Mouse (Mus musculus) ES-Bruce4 (cell line): Measurements from ENCODE around the gene Ulk4. TPM values are rescaled to one million over a fixed set of nuclear protein-coding genes. Genes with fewer than 3 reads are reported as not detected.

Experiments
- H3K27ac ChIP-seq: 2 replicates; pipeline ENCODE4 v1.5.1; 2012; ENCODE audit warnings: low read length, inconsistent platforms; ENCODE audit not compliant: insufficient read depth
- H3K27me3 ChIP-seq: 2 replicates; pipeline ENCODE4 v1.6.1; 2012; ENCODE audit warnings: mild to moderate bottlenecking, low read length, inconsistent platforms; ENCODE audit not compliant: control insufficient read depth, poor library complexity, insufficient read depth, severe bottlenecking
- H3K36me3 ChIP-seq: 2 replicates; pipeline ENCODE4 v1.6.1; 2012; ENCODE audit warnings: inconsistent platforms, mild to moderate bottlenecking, low read length, moderate library complexity; ENCODE audit not compliant: control insufficient read depth, poor library complexity, insufficient read depth, severe bottlenecking
- H3K4me1 ChIP-seq: one replicate; pipeline ENCODE4 v1.8.1; 2011; ENCODE audit warnings: low read length; ENCODE audit not compliant: control insufficient read depth, insufficient read depth
- H3K4me3 ChIP-seq: 2 replicates; pipeline ENCODE4 v1.5.1; 2011; ENCODE audit warnings: low read depth, mild to moderate bottlenecking, low read length
- H3K9ac ChIP-seq: 2 replicates; pipeline ENCODE4 v1.6.1; 2012; ENCODE audit warnings: low read depth, mild to moderate bottlenecking, inconsistent platforms; ENCODE audit not compliant: poor library complexity, severe bottlenecking
- H3K9me3 ChIP-seq: replicated peaks from 2 replicates; pipeline ENCODE4 v1.6.1; 2012; ENCODE audit warnings: mild to moderate bottlenecking, low read length, inconsistent platforms; ENCODE audit not compliant: control insufficient read depth, poor library complexity, insufficient read depth, severe bottlenecking
- CTCF ChIP-seq: IDR thresholded peaks from one replicate; pipeline ENCODE4 v1.8.1; 2011; ENCODE audit warnings: low read depth, low read length
- EP300 ChIP-seq: IDR thresholded peaks from 2 replicates; pipeline ENCODE4 v1.6.1; 2011; ENCODE audit warnings: low read depth, low read length; ENCODE audit not compliant: insufficient read depth
- POLR2A ChIP-seq: IDR thresholded peaks from one replicate; pipeline ENCODE4 v1.8.1; 2011; ENCODE audit warnings: low read length; ENCODE audit not compliant: insufficient read depth
- polyA plus RNA-seq: library from polyadenylated mRNA; stranded (reverse); fragments of >200 nt; gene quantifications from 2 replicates; pipeline ENCODE4 v1.2.4, GENCODE M21; 2011; ENCODE audit warnings: low read depth; ENCODE audit not compliant: missing spikeins, insufficient read depth, insufficient read length

Gene Ulk4
- polyA plus RNA-seq, 1 experiment, result 3.3 TPM

DNA sequence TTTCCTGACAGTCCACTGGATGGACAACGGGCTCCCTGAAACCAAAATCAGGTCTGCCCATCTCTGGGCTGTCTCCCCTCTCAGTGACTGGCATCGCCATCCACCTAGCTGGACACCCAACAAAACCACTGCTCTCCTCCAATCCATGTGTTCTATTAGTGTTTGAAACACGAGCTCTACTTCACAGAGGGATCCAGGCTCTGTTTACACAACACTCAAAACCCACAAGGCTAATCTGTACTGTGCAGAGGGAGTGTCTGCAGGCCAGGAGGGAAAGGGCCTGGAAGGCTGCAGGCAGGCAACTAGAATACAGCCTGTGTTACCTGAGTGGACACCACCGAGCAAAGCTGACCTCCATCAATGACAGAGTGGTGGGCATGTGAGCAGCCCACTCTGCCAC is 5.4 kb downstream of the Ulk4 start:
- no peaks in the 10 kb centered on the region for H3K27me3 ChIP-seq
- no peaks in the 10 kb centered on the region for H3K36me3 ChIP-seq
- no peak overlapping the region for H3K9ac ChIP-seq
- no peak for TF ChIP-seq POLR2A
- no peak for TF ChIP-seq EP300
- no peak for TF ChIP-seq CTCF
- H3K27ac ChIP-seq, result no peak overlapping the region
- peaks cover 2% of the 10 kb centered on the region for H3K4me1 ChIP-seq
- no peaks in the 10 kb centered on the region for H3K9me3 ChIP-seq
- no peak overlapping the region for H3K4me3 ChIP-seq

DNA sequence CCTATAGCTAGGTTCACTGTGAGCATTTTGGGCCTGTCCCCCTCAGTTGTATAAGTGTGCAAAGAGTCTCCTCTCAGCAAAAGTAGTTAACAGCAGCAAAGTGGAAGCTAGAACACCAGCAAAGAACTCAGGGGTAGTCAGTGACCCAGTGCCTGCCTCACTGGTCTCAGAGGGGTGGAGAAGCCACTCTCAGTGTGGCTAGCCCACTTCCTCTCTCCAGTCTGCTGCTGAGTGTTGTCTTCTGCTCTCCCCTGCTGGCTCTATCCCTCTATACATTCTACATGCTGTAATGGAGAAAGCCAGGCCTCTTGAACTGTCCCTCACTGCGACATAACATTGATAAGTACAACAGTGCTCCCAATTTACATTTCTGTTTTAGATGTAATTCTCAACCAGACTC is 5.8 kb downstream of the Ulk4 start:
- Histone ChIP-seq H3K36me3 (no peaks in the 10 kb centered on the region), H3K4me1 (no peaks in the 10 kb centered on the region), H3K9me3 (no peaks in the 10 kb centered on the region), H3K9ac (no peak overlapping the region), H3K27me3 (no peaks in the 10 kb centered on the region), H3K27ac (no peak overlapping the region), H3K4me3 (no peak overlapping the region)
- TF ChIP-seq CTCF (no peak), EP300 (no peak), POLR2A (no peak)

DNA sequence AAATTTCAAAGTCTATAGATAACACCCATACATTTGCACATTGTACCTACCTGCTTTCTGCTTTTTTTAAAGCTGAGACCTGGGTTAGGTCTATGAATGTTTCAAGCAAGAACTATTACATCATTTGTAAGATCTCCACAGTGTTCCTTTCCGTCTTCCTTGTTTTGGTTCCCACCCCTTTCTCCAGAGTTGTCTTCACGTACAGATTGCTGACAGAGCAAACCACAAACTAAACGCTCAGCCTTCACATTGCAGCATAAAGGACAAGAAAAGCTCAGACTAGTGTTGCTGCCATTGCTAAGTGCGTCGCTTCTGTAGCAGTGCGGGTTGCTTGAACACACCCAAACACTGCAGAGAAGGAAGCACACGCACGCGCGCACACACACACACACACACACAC is 11.7 kb downstream of the Ulk4 start:
- no peaks in the 10 kb centered on the region for H3K36me3 ChIP-seq
- no peaks in the 10 kb centered on the region for H3K9me3 ChIP-seq
- no peak overlapping the region for H3K27ac ChIP-seq

DNA sequence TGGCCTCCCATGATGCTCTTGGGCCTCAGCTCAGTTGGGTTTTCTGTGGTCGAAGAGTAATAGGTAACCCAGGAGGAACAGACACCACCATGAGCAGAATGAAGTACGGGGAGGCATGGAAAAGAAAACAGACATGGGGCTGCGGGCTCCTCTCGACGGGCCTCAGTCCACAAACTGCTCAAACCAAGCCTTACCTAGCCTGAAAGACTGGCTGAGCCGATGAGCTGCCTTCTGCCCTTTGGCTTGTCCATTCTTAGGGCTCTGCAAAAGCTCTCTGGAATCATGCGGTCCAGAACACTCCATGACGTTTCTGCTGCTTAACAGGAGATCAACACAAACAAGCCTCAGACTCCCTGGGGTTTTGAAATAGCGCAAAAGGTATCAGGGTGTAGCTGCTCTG is 19.9 kb downstream of the Ulk4 start:
- TF ChIP-seq POLR2A, result no peak
- TF ChIP-seq EP300, result no peak
- no peak for TF ChIP-seq CTCF
- Histone ChIP-seq H3K27me3 (no peaks in the 10 kb centered on the region), H3K9me3 (no peaks in the 10 kb centered on the region), H3K9ac (no peak overlapping the region), H3K4me1 (no peaks in the 10 kb centered on the region), H3K36me3 (no peaks in the 10 kb centered on the region), H3K27ac (no peak overlapping the region), H3K4me3 (no peak overlapping the region)

More for the DNA sequence above, 11.7 kb downstream of the Ulk4 start:
- Histone ChIP-seq H3K27me3 (no peaks in the 10 kb centered on the region), H3K4me1 (no peaks in the 10 kb centered on the region), H3K4me3 (no peak overlapping the region), H3K9ac (no peak overlapping the region)
- TF ChIP-seq CTCF (no peak), EP300 (no peak), POLR2A (no peak)

DNA sequence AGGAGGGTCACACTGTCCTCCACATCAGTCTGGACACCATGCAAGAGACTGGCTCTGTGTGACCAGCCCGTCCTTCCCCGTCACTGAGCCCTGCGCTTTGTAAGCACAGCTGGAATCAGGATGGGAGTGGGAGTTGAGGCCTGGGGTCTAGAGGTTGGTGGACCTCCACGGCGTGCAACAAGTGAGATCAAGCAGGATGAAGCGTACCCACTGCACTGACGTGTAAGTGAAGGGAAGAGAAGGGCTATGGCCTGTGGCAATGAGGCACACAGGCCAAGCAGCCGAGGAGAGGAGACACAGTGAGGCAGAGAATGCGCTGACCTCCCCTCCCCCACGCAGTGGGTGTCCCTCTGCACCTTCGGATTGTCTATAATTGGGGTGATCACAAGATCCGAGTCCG is 22.2 kb downstream of the Ulk4 start:
- Histone ChIP-seq H3K9me3 (no peaks in the 10 kb centered on the region), H3K9ac (no peak overlapping the region), H3K36me3 (no peaks in the 10 kb centered on the region), H3K27me3 (no peaks in the 10 kb centered on the region), H3K27ac (no peak overlapping the region), H3K4me1 (no peaks in the 10 kb centered on the region), H3K4me3 (no peak overlapping the region)
- TF ChIP-seq CTCF (no peak), POLR2A (no peak), EP300 (no peak)

DNA sequence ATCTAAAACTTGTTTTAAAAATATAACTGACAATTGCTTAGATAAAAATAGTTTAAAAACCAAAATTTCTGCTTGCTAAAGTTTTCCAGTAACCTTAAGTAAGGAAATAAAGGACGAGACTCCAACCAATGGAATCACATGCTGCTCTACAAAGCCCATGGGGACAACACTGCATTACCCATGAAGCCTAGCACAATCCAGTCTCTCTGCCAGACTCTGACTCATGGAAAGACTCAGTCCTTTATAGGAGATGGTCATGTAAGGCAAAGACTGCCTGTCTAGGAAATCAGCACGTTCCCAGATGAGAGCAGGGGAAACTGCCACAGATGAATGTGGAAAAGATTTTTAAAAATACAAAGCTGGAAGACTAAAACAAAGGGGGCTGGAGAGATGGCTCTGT is 23.0 kb downstream of the Ulk4 start:
- Histone ChIP-seq H3K27me3 (no peaks in the 10 kb centered on the region), H3K9ac (no peak overlapping the region), H3K9me3 (no peaks in the 10 kb centered on the region), H3K36me3 (no peaks in the 10 kb centered on the region), H3K4me3 (no peak overlapping the region), H3K4me1 (no peaks in the 10 kb centered on the region), H3K27ac (no peak overlapping the region)
- no peak for TF ChIP-seq POLR2A
- no peak for TF ChIP-seq CTCF
